Mouse (Mus musculus) heart, postnatal 0 days (tissue): Measurements from ENCODE around the gene Rab39.

Experiments
- CTCF ChIP-seq: IDR thresholded peaks from 2 replicates; pipeline ENCODE4 v1.5.1; 2016; ENCODE audit warnings: antibody characterized with exemption, control low read depth, low read depth
- EP300 ChIP-seq: IDR thresholded peaks from 2 replicates; pipeline ENCODE4 v1.6.1; 2016; ENCODE audit warnings: antibody characterized with exemption, low read depth

- TF ChIP-seq CTCF, result no peak
- TF ChIP-seq EP300, result no peak
Observed at GRCm38 (mm10) chr9:53700496-53700895, 5.5 kb downstream of the Rab39 start.
